Mouse (Mus musculus): ENCODE measurements at regions not wholly inside any gene's neighbourhood (a gene's known extent, or its start where the extent isn't known, plus 50 kb on each side); places are given as distances from the start of the nearest gene placed in this dataset.

GRCm38 (mm10) chr8:95979223-95979622 lies 90.9 kb upstream of the Got2 start:
- Histone ChIP-seq H3K27me3 (ENCODE audit: control insufficient read depth, insufficient read depth, low read length) (no peaks in the 10 kb centered on the region), H3K36me3 (ENCODE audit: control insufficient read depth, insufficient read depth, low read length) (no peaks in the 10 kb centered on the region), H3K27ac (ENCODE audit: control insufficient read depth, insufficient read depth, low read depth, low read length) (no peak overlapping the region), H3K4me3 (ENCODE audit: control insufficient read depth, low read depth, low read length) (no peak overlapping the region), H3K4me1 (ENCODE audit: control insufficient read depth, insufficient read depth, low read length) (no peaks in the 10 kb centered on the region)
- TF ChIP-seq POLR2A (IDR thresholded peaks at IDR 0.05; ENCODE audit: control insufficient read depth, low read depth, low read length) = no peak
- TF ChIP-seq CTCF (IDR thresholded peaks at IDR 0.05; ENCODE audit: control insufficient read depth, insufficient read depth, insufficient replicate concordance, low read depth, low read length) = no peak

- Histone ChIP-seq H3K36me3 (ENCODE audit: control insufficient read depth, insufficient read depth, low read length) (no peaks in the 10 kb centered on the region), H3K4me3 (ENCODE audit: control insufficient read depth, low read depth, low read length) (no peak overlapping the region), H3K27me3 (ENCODE audit: control insufficient read depth, insufficient read depth, low read length) (no peaks in the 10 kb centered on the region), H3K27ac (ENCODE audit: control insufficient read depth, insufficient read depth, low read depth, low read length) (no peak overlapping the region), H3K4me1 (ENCODE audit: control insufficient read depth, insufficient read depth, low read length) (no peaks in the 10 kb centered on the region)
- no peak for TF ChIP-seq CTCF (IDR thresholded peaks at IDR 0.05; ENCODE audit: control insufficient read depth, insufficient read depth, insufficient replicate concordance, low read depth, low read length)
- no peak for TF ChIP-seq POLR2A (IDR thresholded peaks at IDR 0.05; ENCODE audit: control insufficient read depth, low read depth, low read length)
Measured at GRCm38 (mm10) chr8:95974889-95975288, 86.5 kb upstream of the Got2 start.

GRCm38 (mm10) chr8:95974231-95974630 lies 85.9 kb upstream of the Got2 start:
- no peak for TF ChIP-seq POLR2A (IDR thresholded peaks at IDR 0.05; ENCODE audit: control insufficient read depth, low read depth, low read length)
- TF ChIP-seq CTCF (IDR thresholded peaks at IDR 0.05; ENCODE audit: control insufficient read depth, insufficient read depth, insufficient replicate concordance, low read depth, low read length) = no peak
- H3K27ac ChIP-seq (ENCODE audit: control insufficient read depth, insufficient read depth, low read depth, low read length) = no peak overlapping the region
- no peaks in the 10 kb centered on the region for H3K4me1 ChIP-seq (ENCODE audit: control insufficient read depth, insufficient read depth, low read length)
- H3K4me3 ChIP-seq (ENCODE audit: control insufficient read depth, low read depth, low read length) = no peak overlapping the region
- no peaks in the 10 kb centered on the region for H3K27me3 ChIP-seq (ENCODE audit: control insufficient read depth, insufficient read depth, low read length)
- no peaks in the 10 kb centered on the region for H3K36me3 ChIP-seq (ENCODE audit: control insufficient read depth, insufficient read depth, low read length)

- Histone ChIP-seq H3K27ac (ENCODE audit: control insufficient read depth, insufficient read depth, low read depth, low read length) (no peak overlapping the region), H3K4me3 (ENCODE audit: control insufficient read depth, low read depth, low read length) (no peak overlapping the region), H3K27me3 (ENCODE audit: control insufficient read depth, insufficient read depth, low read length) (no peaks in the 10 kb centered on the region), H3K36me3 (ENCODE audit: control insufficient read depth, insufficient read depth, low read length) (no peaks in the 10 kb centered on the region), H3K4me1 (ENCODE audit: control insufficient read depth, insufficient read depth, low read length) (no peaks in the 10 kb centered on the region)
- TF ChIP-seq POLR2A (IDR thresholded peaks at IDR 0.05; ENCODE audit: control insufficient read depth, low read depth, low read length) (no peak), CTCF (IDR thresholded peaks at IDR 0.05; ENCODE audit: control insufficient read depth, insufficient read depth, insufficient replicate concordance, low read depth, low read length) (no peak)
Measured at GRCm38 (mm10) chr8:95973571-95973970, 85.2 kb upstream of the Got2 start.

- H3K36me3 ChIP-seq (ENCODE audit: control insufficient read depth, insufficient read depth, low read length) = no peaks in the 10 kb centered on the region
- H3K4me3 ChIP-seq (ENCODE audit: control insufficient read depth, low read depth, low read length) = no peak overlapping the region
- no peak for TF ChIP-seq CTCF (IDR thresholded peaks at IDR 0.05; ENCODE audit: control insufficient read depth, insufficient read depth, insufficient replicate concordance, low read depth, low read length)
- no peak for TF ChIP-seq POLR2A (IDR thresholded peaks at IDR 0.05; ENCODE audit: control insufficient read depth, low read depth, low read length)
- no peak overlapping the region for H3K27ac ChIP-seq (ENCODE audit: control insufficient read depth, insufficient read depth, low read depth, low read length)
- no peaks in the 10 kb centered on the region for H3K4me1 ChIP-seq (ENCODE audit: control insufficient read depth, insufficient read depth, low read length)
- no peaks in the 10 kb centered on the region for H3K27me3 ChIP-seq (ENCODE audit: control insufficient read depth, insufficient read depth, low read length)
Measured at GRCm38 (mm10) chr8:95968828-95969227, 80.5 kb upstream of the Got2 start.

GRCm38 (mm10) chr8:95966430-95966829 lies 78.1 kb upstream of the Got2 start:
- H3K27ac ChIP-seq (ENCODE audit: control insufficient read depth, insufficient read depth, low read depth, low read length) = no peak overlapping the region
- TF ChIP-seq POLR2A (IDR thresholded peaks at IDR 0.05; ENCODE audit: control insufficient read depth, low read depth, low read length) (no peak), CTCF (IDR thresholded peaks at IDR 0.05; ENCODE audit: control insufficient read depth, insufficient read depth, insufficient replicate concordance, low read depth, low read length) (no peak)
- no peak overlapping the region for H3K4me3 ChIP-seq (ENCODE audit: control insufficient read depth, low read depth, low read length)
- H3K27me3 ChIP-seq (ENCODE audit: control insufficient read depth, insufficient read depth, low read length) = no peaks in the 10 kb centered on the region
- no peaks in the 10 kb centered on the region for H3K36me3 ChIP-seq (ENCODE audit: control insufficient read depth, insufficient read depth, low read length)
- H3K4me1 ChIP-seq (ENCODE audit: control insufficient read depth, insufficient read depth, low read length) = no peaks in the 10 kb centered on the region

- TF ChIP-seq CTCF (IDR thresholded peaks at IDR 0.05; ENCODE audit: control insufficient read depth, insufficient read depth, insufficient replicate concordance, low read depth, low read length) = no peak
- TF ChIP-seq POLR2A (IDR thresholded peaks at IDR 0.05; ENCODE audit: control insufficient read depth, low read depth, low read length) = no peak
- peak overlapping the region; percentile 8; the same call in 1 of the 2 replicates for H3K4me3 ChIP-seq (ENCODE audit: control insufficient read depth, low read depth, low read length)
- no peak overlapping the region for H3K27ac ChIP-seq (ENCODE audit: control insufficient read depth, insufficient read depth, low read depth, low read length)
- no peaks in the 10 kb centered on the region; the same call in 1 of the 2 replicates for H3K27me3 ChIP-seq (ENCODE audit: control insufficient read depth, insufficient read depth, low read length)
- peaks cover 3% of the 10 kb centered on the region for H3K4me1 ChIP-seq (ENCODE audit: control insufficient read depth, insufficient read depth, low read length)
- no peaks in the 10 kb centered on the region for H3K36me3 ChIP-seq (ENCODE audit: control insufficient read depth, insufficient read depth, low read length)
Measured at GRCm38 (mm10) chr8:95952257-95952656, 63.9 kb upstream of the Got2 start.

- Histone ChIP-seq H3K27ac (ENCODE audit: control insufficient read depth, insufficient read depth, low read depth, low read length) (no peak overlapping the region), H3K36me3 (ENCODE audit: control insufficient read depth, insufficient read depth, low read length) (no peaks in the 10 kb centered on the region), H3K4me1 (ENCODE audit: control insufficient read depth, insufficient read depth, low read length) (peaks cover 3% of the 10 kb centered on the region), H3K27me3 (ENCODE audit: control insufficient read depth, insufficient read depth, low read length) (no peaks in the 10 kb centered on the region; the same call in 1 of the 2 replicates), H3K4me3 (ENCODE audit: control insufficient read depth, low read depth, low read length) (peak overlapping the region; percentile 27)
- TF ChIP-seq CTCF (IDR thresholded peaks at IDR 0.05; ENCODE audit: control insufficient read depth, insufficient read depth, insufficient replicate concordance, low read depth, low read length) = peak; percentile 66; the same call in 1 of the 2 replicates
- TF ChIP-seq POLR2A (IDR thresholded peaks at IDR 0.05; ENCODE audit: control insufficient read depth, low read depth, low read length) = no peak
Measured at GRCm38 (mm10) chr8:95951794-95952193, 63.4 kb upstream of the Got2 start.
